Mouse (Mus musculus): ENCODE measurements around the gene Brd3os. TPM values are rescaled to one million over a fixed set of nuclear protein-coding genes. Genes with fewer than 3 reads are reported as not detected.

The Brd3os gene
- total and polyA plus RNA-seq, 3 experiments = 0.55 to 0.78 (median 0.68) TPM

GRCm38 (mm10) chr2:27482265-27482861 is 40.2 kb downstream of the Brd3os start:
- peaks cover 37% of the 10 kb centered on the region for H3K4me1 ChIP-seq (ENCODE audit: insufficient read depth, low read depth, low read length)
- TF ChIP-seq CTCF (IDR thresholded peaks at IDR 0.05; ENCODE audit: low read depth, low read length) (no peak), GATA1 (IDR thresholded peaks at IDR 0.05; ENCODE audit: borderline replicate concordance, low read length) (no peak), TAL1 (conservative IDR thresholded peaks at IDR 0.05; ENCODE audit: low read depth, low read length) (no peak)
- ATAC-seq (ENCODE audit: extremely low read depth, insufficient number of reproducible peaks, low FRiP score, poor library complexity, severe bottlenecking) = 0 out of 2 replicates have a peak, but pooled peaks have one; percentile 8

GRCm38 (mm10) chr2:27486725-27487124 is 44.6 kb downstream of the Brd3os start:
- no peak overlapping the region for H3K4me3 ChIP-seq (ENCODE audit: low read depth, low read length)
- H3K9me3 ChIP-seq (replicated peaks) = no peaks in the 10 kb centered on the region
- DNase-seq (ENCODE audit: low spot score) (no peak), ATAC-seq (ENCODE audit: extremely low read depth, insufficient number of reproducible peaks, low FRiP score, poor library complexity, severe bottlenecking) (no peak)
- peaks cover 3% of the 10 kb centered on the region; the same call in 1 of the 2 replicates for H3K27me3 ChIP-seq (ENCODE audit: insufficient read depth, low read length)
- peaks cover 31% of the 10 kb centered on the region for H3K4me1 ChIP-seq (ENCODE audit: insufficient read depth, low read depth, low read length)
- no peaks in the 10 kb centered on the region for H3K36me3 ChIP-seq (replicated peaks)
- TF ChIP-seq GATA1 (IDR thresholded peaks at IDR 0.05; ENCODE audit: borderline replicate concordance, low read length) (no peak), GATA2 (IDR thresholded peaks at IDR 0.05; ENCODE audit: borderline replicate concordance, low read depth, low read length) (no peak), POLR2AphosphoS5 (IDR thresholded peaks at IDR 0.05; ENCODE audit: insufficient replicate concordance, low read depth, low read length) (no peak), TAL1 (conservative IDR thresholded peaks at IDR 0.05; ENCODE audit: low read depth, low read length) (no peak), CTCF (IDR thresholded peaks at IDR 0.05; ENCODE audit: low read depth, low read length) (no peak)

More at GRCm38 (mm10) chr2:27482265-27482861, 40.2 kb downstream of the Brd3os start:
- Histone ChIP-seq H3K9me3 (replicated peaks) (no peaks in the 10 kb centered on the region), H3K4me3 (ENCODE audit: low read depth, low read length) (peak overlapping the region; percentile 16; the same call in 1 of the 2 replicates), H3K36me3 (replicated peaks) (no peaks in the 10 kb centered on the region), H3K27me3 (ENCODE audit: insufficient read depth, low read length) (no peaks in the 10 kb centered on the region)
- peak; percentile 49 for DNase-seq (ENCODE audit: low spot score)

GRCm38 (mm10) chr2:27487336-27488049 is 45.4 kb downstream of the Brd3os start:
- Histone ChIP-seq H3K36me3 (replicated peaks) (no peaks in the 10 kb centered on the region), H3K4me3 (ENCODE audit: low read depth, low read length) (no peak overlapping the region), H3K4me1 (ENCODE audit: insufficient read depth, low read depth, low read length) (peaks cover 26% of the 10 kb centered on the region), H3K27me3 (ENCODE audit: insufficient read depth, low read length) (peaks cover 3% of the 10 kb centered on the region; the same call in 1 of the 2 replicates), H3K9me3 (replicated peaks) (no peaks in the 10 kb centered on the region)
- DNase-seq (ENCODE audit: low spot score) = peak; percentile 49
- no peak for ATAC-seq (ENCODE audit: extremely low read depth, insufficient number of reproducible peaks, low FRiP score, poor library complexity, severe bottlenecking)
- no peak for TF ChIP-seq GATA1 (IDR thresholded peaks at IDR 0.05; ENCODE audit: borderline replicate concordance, low read length)
- no peak for TF ChIP-seq GATA2 (IDR thresholded peaks at IDR 0.05; ENCODE audit: borderline replicate concordance, low read depth, low read length)

GRCm38 (mm10) chr2:27488362-27488761 is 46.2 kb downstream of the Brd3os start:
- H3K4me1 ChIP-seq (ENCODE audit: insufficient read depth, low read depth, low read length) = peaks cover 18% of the 10 kb centered on the region
- no peaks in the 10 kb centered on the region for H3K9me3 ChIP-seq (replicated peaks)
- TF ChIP-seq GATA1 (IDR thresholded peaks at IDR 0.05; ENCODE audit: borderline replicate concordance, low read length) = no peak
- TF ChIP-seq GATA2 (IDR thresholded peaks at IDR 0.05; ENCODE audit: borderline replicate concordance, low read depth, low read length) = no peak
- no peak for TF ChIP-seq POLR2AphosphoS5 (IDR thresholded peaks at IDR 0.05; ENCODE audit: insufficient replicate concordance, low read depth, low read length)
- TF ChIP-seq TAL1 (conservative IDR thresholded peaks at IDR 0.05; ENCODE audit: low read depth, low read length) = no peak
- no peak for TF ChIP-seq CTCF (IDR thresholded peaks at IDR 0.05; ENCODE audit: low read depth, low read length)
- H3K4me3 ChIP-seq (ENCODE audit: low read depth, low read length) = no peak overlapping the region
- H3K27me3 ChIP-seq (ENCODE audit: insufficient read depth, low read length) = peaks cover 3% of the 10 kb centered on the region; the same call in 1 of the 2 replicates
- no peaks in the 10 kb centered on the region for H3K36me3 ChIP-seq (replicated peaks)
- ATAC-seq (ENCODE audit: extremely low read depth, insufficient number of reproducible peaks, low FRiP score, poor library complexity, severe bottlenecking) = no peak
- no peak for DNase-seq (ENCODE audit: low spot score)

GRCm38 (mm10) chr2:27490939-27491338 is 48.8 kb downstream of the Brd3os start:
- peaks cover 14% of the 10 kb centered on the region for H3K4me1 ChIP-seq (ENCODE audit: insufficient read depth, low read depth, low read length)
- no peak for DNase-seq (ENCODE audit: low spot score)
- H3K9me3 ChIP-seq (replicated peaks) = peaks cover 9% of the 10 kb centered on the region
- no peak overlapping the region for H3K4me3 ChIP-seq (ENCODE audit: low read depth, low read length)
- TF ChIP-seq TAL1 (conservative IDR thresholded peaks at IDR 0.05; ENCODE audit: low read depth, low read length) (no peak), CTCF (IDR thresholded peaks at IDR 0.05; ENCODE audit: low read depth, low read length) (no peak), GATA2 (IDR thresholded peaks at IDR 0.05; ENCODE audit: borderline replicate concordance, low read depth, low read length) (no peak)
- no peak for ATAC-seq (ENCODE audit: extremely low read depth, insufficient number of reproducible peaks, low FRiP score, poor library complexity, severe bottlenecking)
- H3K36me3 ChIP-seq (replicated peaks) = no peaks in the 10 kb centered on the region
- peaks cover 3% of the 10 kb centered on the region; the same call in 1 of the 2 replicates for H3K27me3 ChIP-seq (ENCODE audit: insufficient read depth, low read length)

Other genes starting within 250 kb of the Brd3os start
- gene Sardh, start 194.0 kb upstream of the Brd3os start, total RNA-seq (2014; fragmentation: Nextera tagmentation) = not detected in 2 replicates
- gene Sardh, start 194.0 kb upstream of the Brd3os start, total RNA-seq (2017) = 0.11 and 0.46 TPM in 2 replicates
- 0.07 TPM in 1 of 2 replicates, not detected in the other for gene Sardh, start 194.0 kb upstream of the Brd3os start, polyA plus RNA-seq (2012)
- 3.5 and 5.1 TPM in 2 replicates for gene Vav2, start 15.3 kb upstream of the Brd3os start, total RNA-seq (2014; fragmentation: Nextera tagmentation)
- gene Vav2, start 15.3 kb upstream of the Brd3os start, total RNA-seq (2017) = 6.8 and 6.9 TPM in 2 replicates
- 7.2 and 7.5 TPM in 2 replicates for gene Vav2, start 15.3 kb upstream of the Brd3os start, polyA plus RNA-seq (2012)
- 75.2 and 84.1 TPM in 2 replicates for gene Brd3, start 65.3 kb downstream of the Brd3os start, total RNA-seq (2014; fragmentation: Nextera tagmentation)
- 13.2 and 17.5 TPM in 2 replicates for gene Brd3, start 65.3 kb downstream of the Brd3os start, total RNA-seq (2017)
- 92.1 and 124 TPM in 2 replicates for gene Brd3, start 65.3 kb downstream of the Brd3os start, polyA plus RNA-seq (2012)
- gene Wdr5, start 72.8 kb downstream of the Brd3os start, total RNA-seq (2014; fragmentation: Nextera tagmentation) = 29.4 and 35.2 TPM in 2 replicates
- gene Wdr5, start 72.8 kb downstream of the Brd3os start, total RNA-seq (2017) = 58.6 and 62.5 TPM in 2 replicates
- gene Wdr5, start 72.8 kb downstream of the Brd3os start, polyA plus RNA-seq (2012) = 107 and 131 TPM in 2 replicates
- not detected in 2 replicates for gene Rxra, start 234.1 kb downstream of the Brd3os start, total RNA-seq (2014; fragmentation: Nextera tagmentation)
- 0.05 and 0.06 TPM in 2 replicates for gene Rxra, start 234.1 kb downstream of the Brd3os start, total RNA-seq (2017)
- gene Rxra, start 234.1 kb downstream of the Brd3os start, polyA plus RNA-seq (2012) = 0.03 TPM in 1 of 2 replicates, not detected in the other

Data from G1E (cell line).